Mouse (Mus musculus) erythroblast, embryonic 14.5 days (primary cell): ENCODE measurements around the gene Lbx2.

Source experiments
- GATA1 ChIP-seq: IDR thresholded peaks from 2 replicates; pipeline ENCODE4 v1.6.1; 2012; ENCODE audit warnings: low read length, inconsistent platforms, mixed read lengths
- TAL1 ChIP-seq: IDR thresholded peaks from 3 replicates; pipeline ENCODE4 v1.6.1; 2012; ENCODE audit warnings: low read length, inconsistent platforms, mixed read lengths

DNA sequence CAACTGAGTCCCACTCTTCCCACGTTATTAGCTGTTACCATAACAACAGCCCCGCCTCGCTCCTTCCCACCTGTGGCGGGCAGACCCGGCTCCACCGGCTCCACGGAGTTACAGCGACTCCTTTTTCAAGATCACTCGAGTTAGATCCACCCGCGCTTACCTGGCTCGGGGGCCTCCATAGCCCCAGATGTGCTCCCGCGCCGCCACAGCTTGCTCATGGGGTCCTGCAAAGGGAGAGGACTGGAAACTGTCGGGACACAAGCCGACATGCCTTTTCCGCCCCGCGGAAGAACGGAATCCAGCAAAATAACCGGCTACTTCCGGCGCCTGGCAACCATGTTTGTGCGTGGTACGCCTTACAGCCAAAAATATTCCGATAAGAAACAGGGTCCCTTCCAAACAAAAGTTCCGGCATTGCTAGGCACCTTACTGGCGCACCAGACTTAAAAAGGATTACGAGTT is 38.7 kb downstream of the Lbx2 start:
- no peak for TF ChIP-seq GATA1
- no peak for TF ChIP-seq TAL1
